Mouse (Mus musculus): ENCODE measurements at regions not wholly inside any gene's neighbourhood (a gene's known extent, or its start where the extent isn't known, plus 50 kb on each side); places are given as distances from the start of the nearest gene placed in this dataset.

DNA sequence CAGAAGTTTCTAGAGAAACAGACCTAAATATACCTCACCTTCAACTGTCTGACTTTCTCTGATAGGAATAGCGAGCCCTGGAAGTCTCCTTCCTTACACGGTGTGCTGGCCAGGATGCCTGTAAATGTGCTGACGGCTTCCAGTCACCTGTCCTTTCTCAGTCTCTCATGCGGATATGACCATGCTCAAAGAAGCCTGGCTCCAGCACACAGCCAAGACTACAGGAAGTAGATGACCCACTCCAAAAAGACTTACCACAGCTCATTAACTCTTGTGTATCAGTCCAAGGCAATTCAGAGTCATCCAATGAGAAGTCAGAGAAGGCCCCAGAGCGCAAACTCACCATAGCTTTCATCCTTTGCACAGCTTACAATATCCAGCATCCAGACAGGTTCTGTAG lies 186.3 kb downstream of the Synb start:
- no peak for DNase-seq
- TF ChIP-seq CTCF (IDR thresholded peaks at IDR 0.05; ENCODE audit: low read depth) = no peak
- no peak overlapping the region for H3K9ac ChIP-seq
- H3K36me3 ChIP-seq (ENCODE audit: insufficient read depth) = no peaks in the 10 kb centered on the region
- ATAC-seq (ENCODE audit: insufficient read depth) = no peak
- 90% methylated on average over 5 of the region's 5 CpGs for WGBS
- no peaks in the 10 kb centered on the region for H3K9me3 ChIP-seq (ENCODE audit: low read depth, low read length)
- peaks cover 4% of the 10 kb centered on the region; the same call in 1 of the 2 replicates for H3K4me1 ChIP-seq (ENCODE audit: insufficient read depth)
- H3K27ac ChIP-seq (ENCODE audit: low read depth) = no peak overlapping the region
- H3K4me2 ChIP-seq = no peak overlapping the region
- H3K27me3 ChIP-seq (ENCODE audit: insufficient read depth, low read length) = no peaks in the 10 kb centered on the region
- H3K4me3 ChIP-seq (ENCODE audit: low read depth, low read length) = no peak overlapping the region

DNA sequence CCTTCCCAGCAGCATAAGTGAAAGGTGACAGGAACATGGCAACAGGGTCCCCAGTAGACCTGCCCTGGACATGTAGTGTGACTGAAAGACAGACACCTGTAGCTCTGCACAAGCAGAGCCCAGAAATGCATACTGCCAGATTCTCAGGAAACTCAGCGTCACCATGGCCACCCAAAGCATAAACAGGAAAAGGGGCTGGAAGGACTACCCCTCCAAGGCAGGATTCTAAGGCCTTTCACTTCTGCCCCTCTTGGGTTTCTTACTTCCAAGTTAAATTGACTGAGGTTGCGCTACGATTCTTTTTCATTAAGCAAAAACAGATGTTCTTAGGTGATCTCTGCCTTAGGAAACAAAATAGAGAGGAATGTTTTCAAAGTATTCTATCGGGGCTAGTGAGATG lies 189.5 kb downstream of the Synb start:
- Histone ChIP-seq H3K4me1 (ENCODE audit: insufficient read depth) (peaks cover 4% of the 10 kb centered on the region; the same call in 1 of the 2 replicates), H3K27me3 (ENCODE audit: insufficient read depth, low read length) (no peaks in the 10 kb centered on the region), H3K4me3 (ENCODE audit: low read depth, low read length) (no peak overlapping the region), H3K9me3 (ENCODE audit: low read depth, low read length) (no peaks in the 10 kb centered on the region), H3K9ac (no peak overlapping the region), H3K36me3 (ENCODE audit: insufficient read depth) (no peaks in the 10 kb centered on the region), H3K4me2 (no peak overlapping the region), H3K27ac (ENCODE audit: low read depth) (no peak overlapping the region)
- 53% methylated on average over 4 of the region's 4 CpGs for WGBS
- ATAC-seq (ENCODE audit: insufficient read depth) = no peak
- no peak for TF ChIP-seq CTCF (IDR thresholded peaks at IDR 0.05; ENCODE audit: low read depth)
- peak; percentile 10 for DNase-seq

DNA sequence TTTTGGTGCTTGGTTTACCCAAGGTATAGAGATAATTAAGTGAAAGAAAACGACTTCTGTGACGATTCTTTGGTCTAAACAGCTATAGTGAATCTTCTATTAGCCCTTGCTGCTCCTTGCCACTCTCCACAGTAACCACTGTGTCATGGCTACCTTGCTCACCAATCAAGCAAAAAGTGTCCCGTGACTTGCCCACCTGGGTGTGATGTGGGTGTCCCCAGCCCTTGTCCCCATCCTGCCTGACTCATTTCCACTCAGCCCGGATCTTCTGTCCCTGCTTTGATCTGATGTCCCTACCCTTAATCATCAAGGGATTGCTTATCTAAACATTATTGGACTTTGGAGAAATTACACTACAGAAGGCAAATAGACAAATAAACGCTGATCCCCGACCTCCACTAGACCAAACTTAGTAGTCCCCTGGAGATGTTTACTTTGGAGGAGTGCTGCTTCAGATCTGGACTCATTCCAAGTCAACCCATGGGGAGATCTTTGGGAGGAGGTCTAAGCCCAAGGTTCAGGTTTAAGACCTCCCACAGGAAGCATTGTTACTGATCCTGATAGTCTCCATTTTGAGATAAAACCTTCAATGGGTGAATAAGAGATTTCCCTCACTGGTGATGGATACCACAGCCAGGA lies 190.6 kb downstream of the Synb start:
- Histone ChIP-seq H3K4me1 (ENCODE audit: insufficient read depth) (peaks cover 4% of the 10 kb centered on the region; the same call in 1 of the 2 replicates), H3K27me3 (ENCODE audit: insufficient read depth, low read length) (no peaks in the 10 kb centered on the region), H3K4me3 (ENCODE audit: low read depth, low read length) (no peak overlapping the region), H3K36me3 (ENCODE audit: insufficient read depth) (no peaks in the 10 kb centered on the region), H3K9me3 (ENCODE audit: low read depth, low read length) (no peaks in the 10 kb centered on the region), H3K9ac (no peak overlapping the region), H3K27ac (ENCODE audit: low read depth) (no peak overlapping the region), H3K4me2 (no peak overlapping the region)
- no peak for TF ChIP-seq CTCF (IDR thresholded peaks at IDR 0.05; ENCODE audit: low read depth)
- peak; percentile 54 for DNase-seq
- WGBS = 36% methylated on average over 6 of the region's 6 CpGs
- ATAC-seq (ENCODE audit: insufficient read depth) = peak; percentile 58; the same call in 1 of the 2 replicates

DNA sequence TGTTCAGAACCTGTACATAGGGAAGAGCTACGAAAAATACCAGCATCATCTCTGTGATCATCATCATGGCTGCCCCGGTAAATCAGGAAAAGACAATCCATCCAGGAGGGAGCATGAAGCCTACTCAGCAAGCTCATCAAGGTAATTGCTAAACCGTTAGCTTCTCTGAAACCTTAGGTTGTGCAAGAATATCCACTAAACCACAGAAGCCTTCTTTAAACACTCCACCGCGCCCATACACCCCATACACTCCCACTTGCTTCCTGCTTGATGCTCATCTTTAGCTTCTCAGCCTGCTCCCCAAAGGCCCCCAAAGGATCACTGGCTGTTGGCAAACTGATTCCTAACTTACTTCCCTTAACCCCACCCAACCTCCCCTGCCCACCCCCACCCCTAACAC lies 193.2 kb downstream of the Synb start:
- Histone ChIP-seq H3K4me3 (ENCODE audit: low read depth, low read length) (no peak overlapping the region), H3K4me1 (ENCODE audit: insufficient read depth) (peaks cover 4% of the 10 kb centered on the region; the same call in 1 of the 2 replicates), H3K4me2 (no peak overlapping the region), H3K9ac (no peak overlapping the region), H3K27ac (ENCODE audit: low read depth) (no peak overlapping the region), H3K9me3 (ENCODE audit: low read depth, low read length) (no peaks in the 10 kb centered on the region), H3K27me3 (ENCODE audit: insufficient read depth, low read length) (no peaks in the 10 kb centered on the region), H3K36me3 (ENCODE audit: insufficient read depth) (no peaks in the 10 kb centered on the region)
- WGBS = 81% methylated on average over 5 of the region's 5 CpGs
- no peak for DNase-seq
- no peak for TF ChIP-seq CTCF (IDR thresholded peaks at IDR 0.05; ENCODE audit: low read depth)
- no peak for ATAC-seq (ENCODE audit: insufficient read depth)

DNA sequence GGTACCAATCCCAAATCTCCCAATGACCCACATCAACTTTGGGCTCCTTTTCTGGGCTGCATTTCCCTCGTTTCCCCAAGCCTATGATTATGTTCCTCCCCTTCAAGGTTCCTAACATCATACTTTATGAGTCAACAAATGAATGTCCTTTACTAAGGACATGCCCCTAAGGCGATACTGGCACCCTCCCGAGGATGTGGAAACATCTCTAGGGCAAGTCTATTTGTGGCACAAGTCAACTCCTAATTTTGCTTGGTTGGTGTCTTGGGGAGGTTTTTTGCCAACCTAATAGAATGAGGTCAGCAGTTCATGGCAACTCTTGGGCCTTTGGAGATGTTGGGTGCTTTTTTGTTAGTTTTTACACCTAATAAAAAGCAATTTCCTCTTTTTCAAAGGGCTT lies 198.5 kb downstream of the Synb start:
- TF ChIP-seq CTCF (IDR thresholded peaks at IDR 0.05; ENCODE audit: low read depth) = no peak
- Histone ChIP-seq H3K4me3 (ENCODE audit: low read depth, low read length) (no peak overlapping the region), H3K9ac (no peak overlapping the region), H3K9me3 (ENCODE audit: low read depth, low read length) (no peaks in the 10 kb centered on the region), H3K4me2 (no peak overlapping the region), H3K36me3 (ENCODE audit: insufficient read depth) (no peaks in the 10 kb centered on the region), H3K27ac (ENCODE audit: low read depth) (no peak overlapping the region), H3K4me1 (ENCODE audit: insufficient read depth) (no peaks in the 10 kb centered on the region), H3K27me3 (ENCODE audit: insufficient read depth, low read length) (no peaks in the 10 kb centered on the region)
- ATAC-seq (ENCODE audit: insufficient read depth) (no peak), DNase-seq (no peak)
- WGBS = 74% methylated on average over 3 of the region's 3 CpGs
